Mouse (Mus musculus) spleen, postnatal 36 days (tissue): Measurements from ENCODE around the gene Ankle1.

Source experiments
- DNase-seq, 2 experiments: peaks; one replicate each; pipeline ENCODE4 v3.0.0; 2022; ENCODE audit warnings: low spot score in 2 of 2, mixed read lengths in 1 of 2

The Ankle1 gene

GRCm38 (mm10) chr8:71381971-71382961 lies 23.5 kb upstream of the Ankle1 start:
- DNase-seq: peak; percentile 80 to 82

DNA sequence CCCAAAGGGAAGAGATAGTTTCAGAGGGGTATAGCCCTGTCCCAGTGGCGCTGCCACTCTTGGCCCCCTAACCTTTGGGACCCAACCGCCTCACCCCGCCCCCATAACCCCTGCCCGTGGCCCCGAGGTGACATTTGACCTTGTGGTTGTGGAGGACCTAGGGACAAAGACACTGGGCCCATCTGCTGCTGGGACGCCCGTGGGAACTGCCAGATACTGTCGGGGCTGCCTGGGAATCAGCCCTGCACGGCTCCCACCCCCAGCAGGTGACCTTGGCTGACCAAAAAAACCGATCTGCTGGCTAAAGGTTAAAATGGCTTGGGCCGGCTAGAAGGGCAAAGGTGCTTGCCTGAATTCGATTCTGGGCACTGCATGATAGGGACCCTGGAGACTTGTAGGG lies 22.4 kb upstream of the Ankle1 start:
- DNase-seq: no peak

DNA sequence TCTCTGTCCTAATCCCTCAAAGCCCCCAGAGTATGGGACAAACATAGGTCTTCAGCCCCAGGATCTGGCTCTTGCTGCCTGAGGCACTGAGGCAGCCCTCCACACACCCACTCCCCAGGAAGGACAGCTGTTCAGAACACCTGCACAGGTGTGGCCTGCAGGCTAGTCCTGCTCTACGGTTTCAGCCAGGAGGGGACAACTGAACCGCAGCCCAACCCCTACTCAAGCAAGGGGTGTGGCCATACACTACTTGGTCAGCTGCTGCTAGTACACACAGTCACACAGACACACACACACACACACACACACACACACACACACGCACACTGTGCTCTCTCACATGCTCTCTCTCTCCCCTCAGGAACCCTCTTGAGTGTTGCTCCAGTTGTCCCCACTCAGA lies 21.9 kb upstream of the Ankle1 start:
- no peak for DNase-seq

GRCm38 (mm10) chr8:71385212-71385835 lies 20.5 kb upstream of the Ankle1 start:
- DNase-seq: no peak

DNA sequence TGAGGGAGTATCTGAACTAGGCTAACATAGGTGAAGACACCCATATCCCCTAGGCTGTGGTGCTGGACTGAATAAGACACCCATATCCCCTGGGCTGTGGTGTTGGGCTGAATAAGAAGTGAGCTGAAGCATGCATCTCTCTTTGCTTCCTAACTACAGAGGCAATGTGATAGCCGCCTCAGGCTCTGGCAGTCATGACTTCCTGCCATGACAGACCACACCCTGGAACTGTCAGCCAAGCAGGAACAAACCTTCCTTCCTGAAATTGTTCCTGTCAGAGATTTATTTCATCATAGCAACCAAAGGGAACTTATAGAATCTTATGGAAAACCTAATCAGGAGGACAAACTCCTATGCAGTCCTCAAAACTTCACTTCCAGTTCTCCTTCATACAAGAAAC lies 17.5 kb upstream of the Ankle1 start:
- DNase-seq: no peak

- DNase-seq: no peak
Measured at GRCm38 (mm10) chr8:71391696-71392095, 14.1 kb upstream of the Ankle1 start.

DNA sequence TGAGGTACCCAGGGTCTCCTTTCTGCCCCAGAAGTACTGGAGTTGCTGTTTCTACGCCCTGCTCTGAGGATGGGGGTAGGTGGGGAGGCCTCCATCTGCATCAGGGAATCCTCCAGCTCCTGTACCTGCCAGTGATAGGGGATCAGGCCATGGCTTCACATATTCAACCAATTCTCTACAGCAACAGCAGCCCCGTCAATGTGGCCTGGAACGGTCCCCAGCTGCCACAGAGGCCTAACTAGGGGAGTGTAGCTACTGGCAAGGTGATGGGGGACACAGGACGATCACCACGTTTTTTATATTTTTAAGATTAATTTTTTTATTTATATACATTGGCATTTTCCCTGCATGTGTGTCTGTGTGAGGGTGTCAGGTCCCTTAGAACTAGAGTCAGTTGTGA lies 13.4 kb upstream of the Ankle1 start:
- no peak for DNase-seq

- no peak for DNase-seq
Measured at GRCm38 (mm10) chr8:71392871-71393270, 12.9 kb upstream of the Ankle1 start.

DNA sequence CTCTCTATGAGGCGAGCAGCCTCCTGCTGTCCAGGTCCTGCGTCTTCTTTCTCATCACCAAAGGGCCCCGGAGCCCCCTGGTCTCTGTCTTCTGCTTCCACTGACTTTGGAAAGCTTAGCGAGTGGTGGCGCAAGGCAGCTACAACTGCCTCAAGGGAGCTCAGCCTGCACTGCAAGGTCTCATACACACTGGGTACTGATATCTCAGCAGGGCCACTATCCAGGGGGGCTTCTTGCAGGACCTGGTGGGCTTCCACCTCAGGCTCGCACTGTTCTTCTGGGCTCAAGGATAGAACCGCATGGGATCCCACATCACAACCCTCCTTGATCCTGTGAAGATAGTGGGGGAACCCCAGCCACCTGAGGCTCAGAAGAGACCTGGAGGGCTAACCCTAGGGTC lies 11.3 kb upstream of the Ankle1 start:
- DNase-seq: no peak

DNA sequence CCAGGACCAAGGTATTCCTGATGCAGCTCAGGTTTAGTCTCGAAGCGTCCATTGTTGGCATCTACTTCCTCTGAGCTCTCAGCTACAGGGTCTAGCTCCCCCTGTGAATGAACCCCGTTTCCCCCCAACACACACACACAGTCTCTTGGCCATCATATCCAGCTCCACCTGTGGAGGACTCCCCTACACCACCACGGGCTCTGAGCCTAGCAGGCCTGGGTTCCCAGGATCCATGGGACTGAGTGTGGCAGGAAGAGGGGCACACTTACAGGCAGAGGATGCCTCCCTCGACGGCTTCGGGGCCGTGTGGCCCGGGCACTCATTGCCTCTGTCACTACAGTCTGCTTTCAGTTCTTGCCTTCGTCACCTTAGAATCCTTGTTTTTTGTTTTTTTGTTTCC lies 10.7 kb upstream of the Ankle1 start:
- DNase-seq: no peak

- DNase-seq: no peak
Measured at GRCm38 (mm10) chr8:71395629-71396028, 10.2 kb upstream of the Ankle1 start, which contains the start of gene Ushbp1. TSS of gene Ushbp1 (minus strand) at chr8:71395802.

DNA sequence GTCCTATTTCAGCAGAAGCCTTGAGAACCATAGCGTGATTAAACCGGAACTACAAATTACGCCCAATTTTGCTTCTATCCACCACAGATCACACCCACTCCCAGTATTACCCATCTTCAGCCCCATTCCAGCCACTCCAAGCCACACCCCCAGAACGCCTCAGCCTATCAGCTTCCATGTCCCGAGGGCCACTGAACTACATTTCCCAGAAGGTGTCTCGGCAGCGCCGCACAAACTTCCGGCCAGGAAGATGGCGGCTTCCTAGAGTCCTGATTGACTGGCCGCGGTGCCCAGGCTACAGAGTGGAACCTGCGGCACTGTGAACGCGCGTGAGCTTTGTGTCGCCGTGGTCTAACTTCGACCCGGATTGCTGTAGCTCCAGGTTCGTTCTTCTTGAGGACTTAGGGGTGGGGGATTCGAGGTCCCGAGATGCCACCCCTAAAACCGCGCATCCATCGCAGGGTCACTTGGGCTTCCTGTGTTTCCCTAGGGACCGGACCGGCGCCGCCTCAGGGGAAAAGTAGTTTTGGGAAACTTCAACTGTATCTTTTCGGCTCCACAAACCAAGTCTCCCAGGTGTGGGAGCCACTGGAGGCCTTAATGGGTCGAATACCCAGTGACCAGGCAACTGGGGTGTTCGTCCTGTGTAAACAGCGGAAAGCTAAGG lies 9.0 kb upstream of the Ankle1 start, which contains the start of gene Babam1:
Gene Babam1, plus strand, starts transcription at position 223 of the 667 bp plus-strand sequence.
- peak; percentile 92 to 94 for DNase-seq

DNA sequence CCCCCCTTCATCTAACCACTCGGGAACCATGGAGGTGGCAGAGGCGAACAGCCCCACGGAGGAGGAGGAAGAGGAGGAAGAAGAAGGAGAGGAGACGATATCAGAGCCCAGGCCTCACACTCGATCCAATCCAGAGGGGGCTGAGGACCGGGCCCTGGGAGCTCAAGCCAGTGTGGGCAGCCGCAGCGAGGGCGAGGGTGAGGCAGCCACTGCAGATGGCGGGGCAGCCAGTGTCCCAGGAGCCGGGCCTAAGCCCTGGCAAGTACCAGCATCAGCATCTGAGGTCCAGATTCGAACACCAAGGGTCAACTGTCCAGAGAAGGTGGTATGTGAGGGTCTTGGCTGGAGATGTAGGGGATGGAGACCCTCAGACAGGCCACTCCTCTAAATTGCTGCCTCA lies 8.1 kb upstream of the Ankle1 start:
- no peak for DNase-seq

- DNase-seq: no peak
Measured at GRCm38 (mm10) chr8:71400826-71401225, 5.0 kb upstream of the Ankle1 start.

DNA sequence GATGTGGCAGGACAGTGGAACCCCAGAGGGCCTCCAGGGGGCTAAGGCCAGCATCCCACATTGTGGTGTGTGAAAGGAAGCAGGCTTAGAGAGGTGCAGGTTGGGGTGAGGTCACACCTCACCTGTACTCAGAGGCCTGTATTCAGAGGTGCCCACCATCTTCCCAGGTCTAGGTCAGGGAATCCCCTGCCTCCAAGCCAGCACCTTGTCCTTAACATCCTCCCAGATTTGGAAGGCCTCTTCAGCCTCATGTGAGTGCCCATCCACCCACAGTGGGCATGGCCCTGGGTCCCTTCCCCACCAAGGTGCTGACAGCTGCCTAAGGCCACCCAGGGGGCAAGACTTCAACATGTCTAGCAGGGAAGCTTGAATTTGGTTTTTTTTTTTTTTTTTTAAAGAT lies 4.4 kb upstream of the Ankle1 start:
- DNase-seq: no peak

- no peak for DNase-seq
Measured at GRCm38 (mm10) chr8:71402446-71402964, 3.3 kb upstream of the Ankle1 start.

DNA sequence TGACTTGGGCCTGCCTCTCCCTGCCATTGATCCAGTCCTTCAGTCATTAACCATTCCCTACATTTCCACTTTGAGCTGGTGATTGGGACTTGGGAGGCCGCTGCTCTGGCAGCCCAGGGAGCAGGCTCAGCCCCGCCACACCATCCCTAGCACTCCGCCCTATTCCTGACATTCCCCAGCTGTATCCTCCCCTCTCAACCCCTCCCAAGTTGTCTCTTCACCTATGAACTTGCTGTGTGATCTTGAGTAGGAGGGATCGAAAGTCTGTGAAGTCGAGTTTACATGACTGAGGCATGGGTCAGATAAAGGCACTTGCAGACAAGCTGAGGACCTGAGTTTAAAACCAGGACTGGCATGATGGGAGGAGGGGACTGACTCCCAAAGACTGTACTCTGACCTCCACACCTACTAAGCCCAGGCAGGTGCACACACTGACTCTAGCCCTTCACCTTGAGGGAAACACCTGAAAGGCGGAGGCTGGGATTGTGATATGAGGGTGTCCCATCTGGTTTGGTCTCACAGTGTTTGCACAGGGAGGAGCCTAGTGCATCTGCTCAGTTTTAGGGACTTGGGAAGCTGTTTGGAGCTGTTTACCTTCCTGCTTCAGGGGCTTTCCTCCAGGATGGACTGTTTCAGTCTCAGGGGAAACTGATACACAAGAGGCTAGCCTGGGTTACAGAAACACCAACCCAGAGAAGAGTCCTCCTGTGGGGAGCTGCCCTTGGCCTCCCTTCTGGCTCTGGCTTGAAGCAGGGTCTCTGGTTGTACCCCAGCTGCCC lies 2.5 kb upstream of the Ankle1 start:
- DNase-seq: no peak

GRCm38 (mm10) chr8:71404011-71404410 lies 1.8 kb upstream of the Ankle1 start:
- no peak for DNase-seq

DNA sequence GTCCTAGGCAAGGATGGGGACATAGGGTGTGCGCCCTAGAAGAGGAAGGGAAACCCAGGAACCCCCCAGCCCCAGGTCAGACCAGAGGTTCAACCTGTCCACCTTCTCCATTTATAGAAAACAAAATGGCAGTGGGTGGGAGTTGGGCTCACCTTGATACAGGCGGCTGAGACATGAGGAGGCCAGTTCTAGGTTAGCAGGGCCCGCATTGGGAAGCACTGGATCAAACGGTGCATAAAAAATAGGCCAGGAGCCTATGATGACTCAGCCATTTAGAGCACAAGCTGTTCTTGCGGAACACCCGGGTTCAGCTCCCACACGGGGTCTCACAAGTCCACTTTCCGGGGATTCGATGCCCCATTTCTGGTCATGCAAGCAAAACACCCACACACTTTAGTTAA lies 859 bp upstream of the Ankle1 start:
- DNase-seq: no peak

DNA sequence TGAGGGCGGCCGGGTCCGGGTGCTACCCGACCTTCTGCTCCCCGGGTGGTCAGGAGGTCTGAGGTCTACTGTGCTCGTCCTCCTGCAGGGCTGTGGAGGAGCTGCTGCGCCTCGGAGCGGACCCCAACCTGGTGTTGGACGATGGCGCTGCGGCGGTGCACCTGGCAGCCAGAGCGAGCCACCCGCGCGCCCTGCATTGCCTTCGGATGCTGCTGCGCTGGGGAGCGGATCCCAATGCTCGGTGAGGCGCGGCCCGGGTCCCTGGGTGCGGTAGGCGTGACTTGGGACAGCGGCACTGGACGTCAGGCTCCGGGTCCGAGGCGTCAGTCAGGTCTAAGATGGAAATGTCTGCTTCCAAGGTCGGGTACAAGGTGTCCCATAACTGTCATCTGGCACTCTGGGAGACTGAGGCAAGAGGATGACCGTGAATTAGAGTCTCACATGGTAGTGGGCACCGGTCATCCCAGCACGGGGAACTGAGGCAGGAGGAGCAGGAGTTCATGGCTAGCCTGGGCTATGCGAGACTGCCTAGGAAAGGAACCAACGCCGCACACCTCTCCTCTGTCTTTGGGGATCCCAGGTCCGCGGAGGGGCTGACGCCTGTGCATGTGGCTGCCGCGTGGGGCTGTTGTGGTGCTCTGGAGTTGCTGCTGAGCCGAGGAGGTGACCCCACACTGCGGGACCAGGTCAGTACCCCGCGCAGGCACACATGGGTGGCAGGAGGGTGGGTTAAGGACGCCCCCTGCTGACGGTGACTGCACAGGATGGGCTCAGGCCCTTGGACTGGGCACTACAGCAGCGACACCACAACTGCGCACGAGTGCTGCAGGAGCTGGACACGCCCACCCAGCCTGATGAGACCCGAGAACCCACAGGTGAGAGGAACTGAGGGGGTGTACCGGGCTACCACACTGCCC lies 547 bp downstream of the Ankle1 start:
- DNase-seq: peak; percentile 66 to 73
